Mouse (Mus musculus) C2C12 (cell line): ENCODE data around the gene Zfand2b. TPM values are rescaled to one million over a fixed set of nuclear protein-coding genes. Genes with fewer than 3 reads are reported as not detected.

ENCODE experiments used
- H3K27me3 ChIP-seq: one replicate; pipeline ENCODE4 v1.6.1; 2011; ENCODE audit not compliant: control insufficient read depth, insufficient read depth, insufficient read length
- H3K36me3 ChIP-seq: one replicate; pipeline ENCODE4 v1.6.1; 2011; ENCODE audit not compliant: control insufficient read depth, insufficient read depth
- H3K4me3 ChIP-seq: one replicate; pipeline ENCODE4 v1.5.1; 2011; ENCODE audit warnings: mild to moderate bottlenecking, control low read depth; ENCODE audit not compliant: poor library complexity, insufficient read depth, severe bottlenecking
- H3K79me2 ChIP-seq: one replicate; pipeline ENCODE4 v1.6.1; 2011; ENCODE audit not compliant: control insufficient read depth, insufficient read depth
- H3K79me3 ChIP-seq: one replicate; pipeline ENCODE4 v1.6.1; 2011; ENCODE audit warnings: low read depth, control low read depth
- H3ac ChIP-seq: one replicate; pipeline ENCODE3; 2011; ENCODE audit warnings: low read depth; ENCODE audit not compliant: control insufficient read depth, insufficient read length
- CEBPB ChIP-seq: IDR thresholded peaks from one replicate; pipeline ENCODE4 v1.6.1; 2011; ENCODE audit warnings: low read depth, mild to moderate bottlenecking, control low read depth, moderate library complexity
- CTCF ChIP-seq: IDR thresholded peaks from one replicate; pipeline ENCODE4 v1.5.1; 2011; ENCODE audit not compliant: control insufficient read depth, insufficient read depth, insufficient read length
- FOSL1 ChIP-seq: IDR thresholded peaks from one replicate; pipeline ENCODE4 v1.8.0; 2011; ENCODE audit warnings: mild to moderate bottlenecking, low read length; ENCODE audit not compliant: poor library complexity, insufficient read depth, severe bottlenecking
- MAX ChIP-seq: IDR thresholded peaks from one replicate; pipeline ENCODE4 v1.6.1; 2011; ENCODE audit warnings: mild to moderate bottlenecking, control low read depth
- MYOD1 ChIP-seq: IDR thresholded peaks from one replicate; pipeline ENCODE4 v1.6.1; 2011; ENCODE audit warnings: low read depth; ENCODE audit not compliant: control insufficient read depth, insufficient read length
- MYOG ChIP-seq: IDR thresholded peaks from one replicate; pipeline ENCODE4 v1.6.1; 2011; ENCODE audit not compliant: control insufficient read depth, insufficient read length; ENCODE audit errors: extremely low read depth
- USF1 ChIP-seq: IDR thresholded peaks from one replicate; pipeline ENCODE4 v1.6.1; 2011; ENCODE audit warnings: low read depth, mild to moderate bottlenecking, control low read depth, moderate library complexity
- polyA plus RNA-seq: library from polyadenylated mRNA; unstranded; fragments of >200 nt; fragmentation: generic; extraction: Trizol; gene quantifications from one replicate; pipeline ENCODE4 v1.2.1, GENCODE M21; 2012; ENCODE audit warnings: missing spikeins

Gene Zfand2b
- polyA plus RNA-seq, 1 experiment, result 23.6 TPM

- H3K79me3 ChIP-seq, result peaks cover 33% of the 10 kb centered on the region
- peaks cover 56% of the 10 kb centered on the region for H3K79me2 ChIP-seq
- H3K4me3 ChIP-seq, result peak overlapping the region; percentile 93
- peaks cover 43% of the 10 kb centered on the region for H3K36me3 ChIP-seq
- no peaks in the 10 kb centered on the region for H3K27me3 ChIP-seq
- peak overlapping the region; percentile 98 for H3ac ChIP-seq
- no peak for TF ChIP-seq CEBPB
- no peak for TF ChIP-seq MAX
- no peak for TF ChIP-seq FOSL1
- TF ChIP-seq USF1, result no peak
- TF ChIP-seq CTCF, result no peak
Measured at GRCm38 (mm10) chr1:75211141-75211708, 42.8 kb downstream of the Zfand2b start.

GRCm38 (mm10) chr1:75212542-75212941, 44.1 kb downstream of the Zfand2b start:
- H3K79me3 ChIP-seq, result peaks cover 40% of the 10 kb centered on the region
- H3K36me3 ChIP-seq, result peaks cover 56% of the 10 kb centered on the region
- no peaks in the 10 kb centered on the region for H3K27me3 ChIP-seq
- H3K79me2 ChIP-seq, result peaks cover 70% of the 10 kb centered on the region
- no peak overlapping the region for H3K4me3 ChIP-seq
- no peak overlapping the region for H3ac ChIP-seq
- TF ChIP-seq MAX, result no peak
- TF ChIP-seq FOSL1, result no peak
- TF ChIP-seq MYOG, result no peak
- TF ChIP-seq MYOD1, result no peak
- no peak for TF ChIP-seq CEBPB
- TF ChIP-seq USF1, result no peak
- TF ChIP-seq CTCF, result no peak

- Histone ChIP-seq H3ac (no peak overlapping the region), H3K79me3 (peaks cover 46% of the 10 kb centered on the region), H3K79me2 (peaks cover 75% of the 10 kb centered on the region), H3K4me3 (no peak overlapping the region), H3K36me3 (peaks cover 56% of the 10 kb centered on the region), H3K27me3 (no peaks in the 10 kb centered on the region)
- TF ChIP-seq USF1 (no peak), FOSL1 (no peak), CEBPB (no peak), MAX (no peak), MYOD1 (no peak), MYOG (no peak)
Measured at GRCm38 (mm10) chr1:75213096-75213495, 44.6 kb downstream of the Zfand2b start.

- H3K4me3 ChIP-seq, result no peak overlapping the region
- TF ChIP-seq MYOD1 (no peak), MYOG (no peak), CTCF (no peak), CEBPB (no peak), USF1 (no peak), FOSL1 (no peak), MAX (no peak)
- no peak overlapping the region for H3ac ChIP-seq
- peaks cover 54% of the 10 kb centered on the region for H3K79me3 ChIP-seq
- peaks cover 86% of the 10 kb centered on the region for H3K79me2 ChIP-seq
- H3K36me3 ChIP-seq, result peaks cover 56% of the 10 kb centered on the region
- H3K27me3 ChIP-seq, result no peaks in the 10 kb centered on the region
Measured at GRCm38 (mm10) chr1:75214442-75214841, 46.0 kb downstream of the Zfand2b start.

- TF ChIP-seq MAX (no peak), CTCF (no peak), MYOG (no peak), FOSL1 (no peak), USF1 (no peak), CEBPB (no peak)
- peaks cover 54% of the 10 kb centered on the region for H3K79me3 ChIP-seq
- no peaks in the 10 kb centered on the region for H3K27me3 ChIP-seq
- H3K36me3 ChIP-seq, result peaks cover 56% of the 10 kb centered on the region
- no peak overlapping the region for H3ac ChIP-seq
- peaks cover 86% of the 10 kb centered on the region for H3K79me2 ChIP-seq
- H3K4me3 ChIP-seq, result no peak overlapping the region
Measured at GRCm38 (mm10) chr1:75214886-75215285, 46.4 kb downstream of the Zfand2b start.

GRCm38 (mm10) chr1:75215785-75216184, 47.3 kb downstream of the Zfand2b start:
- H3K4me3 ChIP-seq, result no peak overlapping the region
- TF ChIP-seq FOSL1 (no peak), CEBPB (no peak), MAX (no peak), CTCF (no peak), MYOD1 (no peak), MYOG (no peak), USF1 (no peak)
- H3K27me3 ChIP-seq, result no peaks in the 10 kb centered on the region
- H3K79me3 ChIP-seq, result peaks cover 54% of the 10 kb centered on the region
- H3K36me3 ChIP-seq, result peaks cover 56% of the 10 kb centered on the region
- no peak overlapping the region for H3ac ChIP-seq
- peaks cover 84% of the 10 kb centered on the region for H3K79me2 ChIP-seq
